28 mouse cellular contexts compared by ENCODE assay signal in the genomic region with DNA sequence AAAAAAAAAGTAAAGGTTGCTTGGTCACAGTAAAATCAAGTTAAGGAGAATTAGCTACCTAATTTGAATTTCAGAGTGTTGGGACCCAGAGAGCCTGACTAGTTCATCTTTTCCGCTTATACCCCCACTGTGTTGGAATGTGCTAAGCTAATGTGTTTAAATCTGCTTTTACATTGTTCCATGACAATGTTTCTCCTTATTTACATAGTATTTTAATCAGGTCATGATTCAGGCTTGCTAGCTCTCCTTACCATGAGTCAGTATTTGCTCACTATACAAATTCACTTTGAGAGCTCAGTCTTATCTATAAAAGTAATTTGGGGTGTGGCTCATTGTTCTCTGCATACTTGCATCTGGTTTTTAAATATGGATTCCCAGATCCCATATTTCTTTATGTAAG. TPM values are rescaled to one million over a fixed set of nuclear protein-coding genes. Genes with fewer than 3 reads are reported as not detected.
DNase-seq lines count a peak whose midpoint lies in the region; ATAC-seq and TF ChIP-seq lines count a peak whose summit lies in the region.
"Had no signal": no experiment of that assay in that cellular context is flagged by ENCODE, and none has a peak within 500 bp of the region (broad histone marks: within the 10 kb centered on the region; RNA-seq: fewer than 3 reads in every experiment).

No protein-coding gene starts in this region.

- H3K9me3 ChIP-seq in stomach, embryonic 15.5 days = no peaks in the 10 kb centered on the region
- H3K9me3 ChIP-seq: embryonic facial prominence, embryonic 12.5 days; forebrain, embryonic 10.5 days; forebrain, embryonic 15.5 days; limb, embryonic 13.5 days; midbrain, embryonic 12.5 days; neural tube, embryonic 13.5 days had no signal

- 64% methylated on average over 1 of the region's 1 CpGs for WGBS in stomach, embryonic 15.5 days

- no peak overlapping the region for H3K4me3 ChIP-seq in stomach, embryonic 15.5 days (replicated peaks)
- H3K4me3 ChIP-seq: embryonic facial prominence, embryonic 12.5 days; forebrain, embryonic 10.5 days; forebrain, embryonic 15.5 days; limb, embryonic 13.5 days; megakaryocyte, embryonic 14.5 days; midbrain, embryonic 12.5 days; neural tube, embryonic 13.5 days had no signal

- H3K4me1 ChIP-seq in stomach, embryonic 15.5 days = no peaks in the 10 kb centered on the region
- H3K4me1 ChIP-seq: forebrain, embryonic 10.5 days; forebrain, embryonic 15.5 days; megakaryocyte, embryonic 14.5 days; midbrain, embryonic 12.5 days; neural tube, embryonic 13.5 days had no signal

- ATAC-seq in Patski = peak; percentile 35
- ATAC-seq in stomach, embryonic 15.5 days (ENCODE audit: insufficient read depth, low FRiP score, low read depth) = peak; percentile 76
- ATAC-seq: forebrain, embryonic 15.5 days; inflammation-experienced regulatory T-cells, adult 6 months had no signal

- no peak for TF ChIP-seq CTCF in Patski (IDR thresholded peaks at IDR 0.05)

- H3K36me3 ChIP-seq in stomach, embryonic 15.5 days = no peaks in the 10 kb centered on the region
- H3K36me3 ChIP-seq: embryonic facial prominence, embryonic 12.5 days; forebrain, embryonic 10.5 days; forebrain, embryonic 15.5 days; limb, embryonic 13.5 days; midbrain, embryonic 12.5 days; neural tube, embryonic 13.5 days had no signal

- no peak overlapping the region for H3K9ac ChIP-seq in stomach, embryonic 15.5 days
- H3K9ac ChIP-seq: embryonic facial prominence, embryonic 12.5 days; forebrain, embryonic 15.5 days; hindbrain, embryonic 14.5 days; limb, embryonic 13.5 days; midbrain, embryonic 12.5 days; neural tube, embryonic 13.5 days had no signal

- H3K4me2 ChIP-seq in stomach, embryonic 15.5 days = no peak overlapping the region
- H3K4me2 ChIP-seq: embryonic facial prominence, embryonic 12.5 days; forebrain, embryonic 15.5 days; heart, embryonic 11.5 days; hindbrain, embryonic 14.5 days; limb, embryonic 13.5 days; liver, embryonic 11.5 days; midbrain, embryonic 12.5 days; neural tube, embryonic 13.5 days had no signal

- peak; percentile 22 for DNase-seq in 416B (ENCODE audit: low read depth)
- peak; percentile 13 for DNase-seq in CD4-positive helper T cell, adult 2 months (ENCODE audit: low read depth, low spot score)
- no peak for DNase-seq in Patski (ENCODE audit: low read depth, low spot score)
- no peak for DNase-seq in left cerebral cortex, adult 9 months (ENCODE audit: low spot score in 2 of 2)
- no peak for DNase-seq in cerebellum, postnatal 10 days
- DNase-seq in heart, adult 11 months = no peak
- DNase-seq: adrenal gland, postnatal 25 days; cerebellum, adult 18-20 months; cerebellum, postnatal 25 days; gastrocnemius, postnatal 25 days; heart, adult 18-20 months; heart, postnatal 4 days; kidney, adult 11 months; kidney, postnatal 14 days; thymus, adult 2 months; thymus, postnatal 36 days had no signal

- no peaks in the 10 kb centered on the region for H3K27me3 ChIP-seq in Patski
- H3K27me3 ChIP-seq in stomach, embryonic 15.5 days (replicated peaks) = no peaks in the 10 kb centered on the region
- H3K27me3 ChIP-seq: embryonic facial prominence, embryonic 12.5 days; forebrain, embryonic 15.5 days; megakaryocyte, embryonic 14.5 days; midbrain, embryonic 12.5 days; neural tube, embryonic 13.5 days had no signal

- POLR2A ChIA-PET in Patski (lab: Charles Lee) = no interaction called here

- in situ Hi-C loops in Patski (cut with MboI; ENCODE audit: low pct_unique_long_range_greater_than_20kb) = loop anchor here (10.0 kb wide), 1 partner anchor 503 kb away; no protein-coding TSS in a partner anchor

- no peak overlapping the region for H3K27ac ChIP-seq in stomach, embryonic 15.5 days
- H3K27ac ChIP-seq: embryonic facial prominence, embryonic 12.5 days; forebrain, embryonic 10.5 days; forebrain, embryonic 15.5 days; hindbrain, embryonic 14.5 days; limb, embryonic 13.5 days; midbrain, embryonic 12.5 days; neural tube, embryonic 13.5 days had no signal

- CTCF ChIA-PET in Patski (lab: Charles Lee) = interaction anchor here (0.7 kb wide), 1 partner anchor 9 kb away, joined by 3 read pairs; no protein-coding TSS in a partner anchor

RNA-seq across cellular contexts. Expression of gene Supt3, which starts 9.6 kb away (rescaled TPM):
- 28.5 TPM for polyA plus RNA-seq in Patski (2021)
- polyA plus RNA-seq in stomach, embryonic 15.5 days (2015; fragmentation: Nextera tagmentation; extraction: Ambion mirVana) = 20.2 and 21.6 TPM in 2 replicates

RNA-seq across cellular contexts. Expression of gene Runx2, which starts 47.2 kb away (rescaled TPM):
- polyA plus RNA-seq in Patski (2021) = 14.0 TPM
- 1.0 TPM in 2 replicates for polyA plus RNA-seq in stomach, embryonic 15.5 days (2015; fragmentation: Nextera tagmentation; extraction: Ambion mirVana)

Comparison
In these comparisons a context has a peak if more than half of its experiments do, and no peak if none do; other contexts are left out.
1. DNase-seq: peak in 416B (single experiment) and CD4-positive helper T cell, adult 2 months (single experiment); none in Patski (single experiment), left cerebral cortex, adult 9 months (0 of 2), cerebellum, postnatal 10 days (0 of 2) and heart, adult 11 months (single experiment).